Mouse (Mus musculus): ENCODE measurements around the gene B3galt5. TPM values are rescaled to one million over a fixed set of nuclear protein-coding genes. Genes with fewer than 3 reads are reported as not detected.
A peak's percentile ranks its signal among the peaks of the same experiment; 100 is the strongest.

Gene B3galt5
- polyA plus RNA-seq, 1 experiment: 38.6 TPM

- Histone ChIP-seq H3K27ac (ENCODE audit: insufficient read depth, low read length) (no peak overlapping the region), H3K4me1 (ENCODE audit: control insufficient read depth, insufficient read depth, low read length) (no peaks in the 10 kb centered on the region), H3K4me3 (replicated peaks; ENCODE audit: insufficient read depth, low read depth, low read length) (no peak overlapping the region), H3K27me3 (ENCODE audit: control insufficient read depth, insufficient read depth, low read length) (no peaks in the 10 kb centered on the region)
- DNase-seq: no peak
- WGBS: 75% methylated on average over 5 of the region's 5 CpGs
- no peak for TF ChIP-seq CTCF (IDR thresholded peaks at IDR 0.05; ENCODE audit: borderline replicate concordance, insufficient read depth, low read depth, low read length)
- no peak for TF ChIP-seq POLR2A (IDR thresholded peaks at IDR 0.05; ENCODE audit: borderline replicate concordance, insufficient read depth, low read length)
These were observed 113.2 kb downstream of the B3galt5 start for GRCm38 (mm10) chr16:96348766-96349165.

GRCm38 (mm10) chr16:96351520-96351919, 115.9 kb downstream of the B3galt5 start:
- Histone ChIP-seq H3K4me3 (replicated peaks; ENCODE audit: insufficient read depth, low read depth, low read length) (no peak overlapping the region), H3K27ac (ENCODE audit: insufficient read depth, low read length) (no peak overlapping the region), H3K27me3 (ENCODE audit: control insufficient read depth, insufficient read depth, low read length) (no peaks in the 10 kb centered on the region), H3K4me1 (ENCODE audit: control insufficient read depth, insufficient read depth, low read length) (no peaks in the 10 kb centered on the region)
- no peak for DNase-seq
- WGBS: 97% methylated on average over 2 of the region's 2 CpGs
- no peak for TF ChIP-seq CTCF (IDR thresholded peaks at IDR 0.05; ENCODE audit: borderline replicate concordance, insufficient read depth, low read depth, low read length)

GRCm38 (mm10) chr16:96353296-96353896, 117.8 kb downstream of the B3galt5 start:
- no peak for DNase-seq
- H3K27me3 ChIP-seq (ENCODE audit: control insufficient read depth, insufficient read depth, low read length): no peaks in the 10 kb centered on the region
- 79% methylated on average over 6 of the region's 6 CpGs for WGBS
- no peak for TF ChIP-seq CTCF (IDR thresholded peaks at IDR 0.05; ENCODE audit: borderline replicate concordance, insufficient read depth, low read depth, low read length)
- TF ChIP-seq POLR2A (IDR thresholded peaks at IDR 0.05; ENCODE audit: borderline replicate concordance, insufficient read depth, low read length): no peak
- H3K27ac ChIP-seq (ENCODE audit: insufficient read depth, low read length): no peak overlapping the region
- no peak overlapping the region for H3K4me3 ChIP-seq (replicated peaks; ENCODE audit: insufficient read depth, low read depth, low read length)
- no peaks in the 10 kb centered on the region for H3K4me1 ChIP-seq (ENCODE audit: control insufficient read depth, insufficient read depth, low read length)

DNA sequence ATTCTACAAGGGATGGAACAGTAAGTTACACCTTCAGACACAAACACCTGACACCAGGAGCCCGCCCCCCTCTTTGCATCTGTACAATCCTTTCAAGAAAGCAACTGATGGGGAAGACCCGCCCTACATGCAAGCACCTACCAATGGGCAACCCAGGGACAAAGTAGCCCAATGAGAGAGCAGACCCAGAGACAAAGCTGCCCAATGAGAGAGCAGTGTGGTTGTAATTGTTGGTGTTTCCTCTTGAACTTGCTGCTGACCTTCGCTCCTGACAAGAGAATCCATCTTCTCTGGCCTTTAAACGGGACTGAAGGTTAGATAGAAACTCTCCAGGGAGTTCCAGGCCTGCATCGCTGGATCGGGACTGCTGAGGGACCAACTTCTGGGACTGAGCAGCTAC, 118.4 kb downstream of the B3galt5 start:
- TF ChIP-seq POLR2A (IDR thresholded peaks at IDR 0.05; ENCODE audit: borderline replicate concordance, insufficient read depth, low read length) (no peak), CTCF (IDR thresholded peaks at IDR 0.05; ENCODE audit: borderline replicate concordance, insufficient read depth, low read depth, low read length) (no peak)
- H3K27ac ChIP-seq (ENCODE audit: insufficient read depth, low read length): no peak overlapping the region
- WGBS: 57% methylated on average over 6 of the region's 6 CpGs
- H3K27me3 ChIP-seq (ENCODE audit: control insufficient read depth, insufficient read depth, low read length): no peaks in the 10 kb centered on the region
- no peak overlapping the region for H3K4me3 ChIP-seq (replicated peaks; ENCODE audit: insufficient read depth, low read depth, low read length)
- no peak for DNase-seq
- H3K4me1 ChIP-seq (ENCODE audit: control insufficient read depth, insufficient read depth, low read length): no peaks in the 10 kb centered on the region

DNA sequence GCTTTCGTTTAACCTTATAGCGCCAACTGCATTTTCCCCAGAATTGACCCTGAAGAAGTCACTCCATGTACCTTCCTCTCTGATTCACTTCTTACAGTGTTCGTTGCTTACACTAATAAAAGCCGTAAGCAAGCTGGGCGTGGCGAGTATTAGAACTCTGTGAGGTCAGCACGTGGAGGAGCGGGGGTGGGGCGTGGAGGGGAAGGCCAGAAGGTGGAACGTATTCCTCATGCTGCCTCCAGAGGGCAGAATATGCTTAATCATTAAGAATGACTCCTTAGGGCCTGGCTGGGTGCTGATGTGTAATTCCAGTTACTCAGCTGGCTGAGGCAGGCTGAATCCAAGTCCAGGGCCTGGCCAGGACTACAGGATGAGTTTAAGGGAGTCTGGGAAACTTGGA, 122.3 kb downstream of the B3galt5 start:
- no peak overlapping the region for H3K27ac ChIP-seq (ENCODE audit: insufficient read depth, low read length)
- no peaks in the 10 kb centered on the region for H3K27me3 ChIP-seq (ENCODE audit: control insufficient read depth, insufficient read depth, low read length)
- peak overlapping the region; percentile 35 for H3K4me3 ChIP-seq (replicated peaks; ENCODE audit: insufficient read depth, low read depth, low read length)
- peak in 1 of 2 experiments; percentile 36 for DNase-seq
- no peaks in the 10 kb centered on the region for H3K4me1 ChIP-seq (ENCODE audit: control insufficient read depth, insufficient read depth, low read length)
- TF ChIP-seq POLR2A (IDR thresholded peaks at IDR 0.05; ENCODE audit: borderline replicate concordance, insufficient read depth, low read length) (no peak), CTCF (IDR thresholded peaks at IDR 0.05; ENCODE audit: borderline replicate concordance, insufficient read depth, low read depth, low read length) (peak; percentile 75)
- 11% methylated on average over 10 of the region's 10 CpGs for WGBS

GRCm38 (mm10) chr16:96361305-96362124, 125.9 kb downstream of the B3galt5 start:
- TF ChIP-seq POLR2A (IDR thresholded peaks at IDR 0.05; ENCODE audit: borderline replicate concordance, insufficient read depth, low read length): no peak
- no peak for TF ChIP-seq CTCF (IDR thresholded peaks at IDR 0.05; ENCODE audit: borderline replicate concordance, insufficient read depth, low read depth, low read length)
- Histone ChIP-seq H3K4me1 (ENCODE audit: control insufficient read depth, insufficient read depth, low read length) (no peaks in the 10 kb centered on the region), H3K4me3 (replicated peaks; ENCODE audit: insufficient read depth, low read depth, low read length) (no peak overlapping the region), H3K27ac (ENCODE audit: insufficient read depth, low read length) (no peak overlapping the region), H3K27me3 (ENCODE audit: control insufficient read depth, insufficient read depth, low read length) (no peaks in the 10 kb centered on the region)
- 87% methylated on average over 22 of the region's 22 CpGs for WGBS
- no peak for DNase-seq

GRCm38 (mm10) chr16:96362873-96363272, 127.3 kb downstream of the B3galt5 start:
- no peak for DNase-seq
- 71% methylated on average over 4 of the region's 4 CpGs for WGBS
- no peaks in the 10 kb centered on the region for H3K4me1 ChIP-seq (ENCODE audit: control insufficient read depth, insufficient read depth, low read length)
- H3K4me3 ChIP-seq (replicated peaks; ENCODE audit: insufficient read depth, low read depth, low read length): no peak overlapping the region
- no peak overlapping the region for H3K27ac ChIP-seq (ENCODE audit: insufficient read depth, low read length)
- H3K27me3 ChIP-seq (ENCODE audit: control insufficient read depth, insufficient read depth, low read length): no peaks in the 10 kb centered on the region
- TF ChIP-seq CTCF (IDR thresholded peaks at IDR 0.05; ENCODE audit: borderline replicate concordance, insufficient read depth, low read depth, low read length) (no peak), POLR2A (IDR thresholded peaks at IDR 0.05; ENCODE audit: borderline replicate concordance, insufficient read depth, low read length) (no peak)

DNA sequence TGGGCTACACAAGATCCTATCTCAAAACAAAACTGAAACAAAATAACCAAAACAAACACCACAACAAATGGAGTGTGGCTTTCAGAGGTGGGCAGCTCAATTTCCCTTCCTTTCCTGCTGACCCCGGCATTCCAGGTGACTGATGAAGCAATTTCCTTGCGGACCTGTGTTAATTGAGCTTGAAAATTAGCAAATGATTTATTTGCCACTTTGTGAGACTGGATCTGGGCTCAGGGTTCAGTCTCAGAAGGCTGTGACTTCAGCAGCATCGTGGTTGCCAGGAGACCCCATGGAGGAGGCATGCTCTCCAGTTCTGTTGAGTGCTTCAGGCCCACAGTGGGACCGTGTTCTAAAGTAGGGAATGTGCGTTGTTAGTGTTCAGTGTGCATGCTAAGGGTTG, 127.7 kb downstream of the B3galt5 start:
- 65% methylated on average over 5 of the region's 5 CpGs for WGBS
- TF ChIP-seq CTCF (IDR thresholded peaks at IDR 0.05; ENCODE audit: borderline replicate concordance, insufficient read depth, low read depth, low read length) (no peak), POLR2A (IDR thresholded peaks at IDR 0.05; ENCODE audit: borderline replicate concordance, insufficient read depth, low read length) (no peak)

More for the DNA sequence above, 127.7 kb downstream of the B3galt5 start:
- Histone ChIP-seq H3K27me3 (ENCODE audit: control insufficient read depth, insufficient read depth, low read length) (no peaks in the 10 kb centered on the region), H3K4me3 (replicated peaks; ENCODE audit: insufficient read depth, low read depth, low read length) (no peak overlapping the region), H3K27ac (ENCODE audit: insufficient read depth, low read length) (no peak overlapping the region), H3K4me1 (ENCODE audit: control insufficient read depth, insufficient read depth, low read length) (no peaks in the 10 kb centered on the region)
- no peak for DNase-seq
